Mouse (Mus musculus) left cerebral cortex, adult 8-10 months (tissue): ENCODE data around the gene Stk39. TPM values are rescaled to one million over a fixed set of nuclear protein-coding genes. Genes with fewer than 3 reads are reported as not detected.

ENCODE experiments used
- total RNA-seq, 4 experiments: library from RNA; stranded (reverse); gene quantifications; 2 replicates each; pipeline ENCODE4 v1.2.4; 2022

Stk39 gene
- total RNA-seq, 4 experiments from 2014 or later: 88.4 to 96.1 (median 92.5) TPM

Other genes starting within 250 kb of the Stk39 start
- not detected for gene 4933409G03Rik, start 110.1 kb upstream of the Stk39 start, total RNA-seq
- not detected for gene 4932414N04Rik, start 184.2 kb upstream of the Stk39 start, total RNA-seq